Mouse (Mus musculus) cerebellum, adult 2 months (tissue): Measurements from ENCODE around the gene Anapc15-ps.

Experiments used
- CTCF ChIP-seq: fragments of 200-500 bp; IDR thresholded peaks from 2 replicates; pipeline ENCODE4 v1.5.1; 2011; ENCODE audit warnings: low read depth, mild to moderate bottlenecking, control low read depth, low read length, moderate library complexity, borderline replicate concordance; ENCODE audit not compliant: insufficient read depth
- POLR2A ChIP-seq: fragments of 200-500 bp; IDR thresholded peaks from 2 replicates; pipeline ENCODE4 v1.6.1; 2011; ENCODE audit warnings: low read length, control low read depth, borderline replicate concordance; ENCODE audit not compliant: insufficient read depth

- no peak for TF ChIP-seq CTCF
- TF ChIP-seq POLR2A = no peak
Observed at GRCm38 (mm10) chr10:95715687-95716086, 42.4 kb upstream of the Anapc15-ps start.
